8 mouse cellular contexts compared by ENCODE assay signal in genomic region chr5:3595693-3596398, GRCm38 (mm10). TPM values are rescaled to one million over a fixed set of nuclear protein-coding genes. Genes with fewer than 3 reads are reported as not detected.
A peak's percentile ranks its signal among the peaks of the same experiment; 100 is the strongest.
DNase-seq lines count a peak whose midpoint lies in the region; ATAC-seq and TF ChIP-seq lines count a peak whose summit lies in the region.

TSS of gene Pex1 (plus strand) at chr5:3596066.

- H3K9ac ChIP-seq in ES-Bruce4 (ENCODE audit: low read depth, poor library complexity, severe bottlenecking): peak within 1 kb of the TSS; percentile 54
- peak within 1 kb of the TSS; percentile 78 for H3K9ac ChIP-seq in forebrain, embryonic 13.5 days
- H3K9ac ChIP-seq in liver, postnatal 0 days (replicated peaks): peak within 1 kb of the TSS; percentile 78
- peak within 1 kb of the TSS; percentile 78 for H3K9ac ChIP-seq in neural tube, embryonic 14.5 days (replicated peaks; ENCODE audit: low read depth, low read length)

- no peaks in the 10 kb centered on the region for H3K27me3 ChIP-seq in ES-Bruce4 (ENCODE audit: control insufficient read depth, insufficient read depth, low read length, poor library complexity, severe bottlenecking)
- H3K27me3 ChIP-seq in forebrain, embryonic 13.5 days: no peaks in the 10 kb centered on the region
- no peaks in the 10 kb centered on the region for H3K27me3 ChIP-seq in liver, postnatal 0 days (ENCODE audit: insufficient read depth, low read length)
- H3K27me3 ChIP-seq in neural tube, embryonic 14.5 days (ENCODE audit: control insufficient read depth, insufficient read depth, low read length): no peaks in the 10 kb centered on the region

- under 1% methylated on average over 49 of the region's 50 CpGs for WGBS in forebrain, embryonic 13.5 days
- WGBS in large intestine, adult 2 months: under 1% methylated on average over 50 of the region's 50 CpGs
- under 1% methylated on average over 46 of the region's 50 CpGs for whole genome bisulfite sequencing in liver, postnatal 0 days (ENCODE audit: insufficient replicate concordance)
- under 1% methylated on average over 50 of the region's 50 CpGs for WGBS in neural tube, embryonic 14.5 days

- H3K4me1 ChIP-seq in ES-Bruce4 (ENCODE audit: control insufficient read depth, insufficient read depth, low read length): no peaks in the 10 kb centered on the region
- peaks cover 19% of the 10 kb centered on the region for H3K4me1 ChIP-seq in forebrain, embryonic 13.5 days
- peaks cover 13% of the 10 kb centered on the region for H3K4me1 ChIP-seq in liver, postnatal 0 days (ENCODE audit: insufficient read depth)
- peaks cover 9% of the 10 kb centered on the region; the same call in 1 of the 2 replicates for H3K4me1 ChIP-seq in neural tube, embryonic 14.5 days (ENCODE audit: control insufficient read depth, insufficient read depth, low read length)

- peak; percentile 97 for ATAC-seq in cerebellum, adult (ENCODE audit: insufficient number of reproducible peaks, low FRiP score, low TSS enrichment)
- ATAC-seq in forebrain, embryonic 13.5 days: peak; percentile 99
- ATAC-seq in liver, postnatal 0 days: peak; percentile 98
- ATAC-seq in neural tube, embryonic 14.5 days (ENCODE audit: low read depth): peak; percentile 98

- H3K27ac ChIP-seq in ES-Bruce4 (ENCODE audit: insufficient read depth, low read length): no peak within 1 kb of the TSS
- H3K27ac ChIP-seq in forebrain, embryonic 13.5 days: peak within 1 kb of the TSS; percentile 57
- peak within 1 kb of the TSS; percentile 84 for H3K27ac ChIP-seq in liver, postnatal 0 days (ENCODE audit: low read depth)
- peak within 1 kb of the TSS; percentile 80 for H3K27ac ChIP-seq in neural tube, embryonic 14.5 days (ENCODE audit: low read depth, low read length)

- peaks cover 6% of the 10 kb centered on the region; the same call in 1 of the 2 replicates for H3K36me3 ChIP-seq in ES-Bruce4 (ENCODE audit: control insufficient read depth, insufficient read depth, low read length, poor library complexity, severe bottlenecking)
- peaks cover 16% of the 10 kb centered on the region for H3K36me3 ChIP-seq in forebrain, embryonic 13.5 days (ENCODE audit: poor library complexity, severe bottlenecking)
- peaks cover 5% of the 10 kb centered on the region; the same call in 1 of the 2 replicates for H3K36me3 ChIP-seq in liver, postnatal 0 days (replicated peaks; ENCODE audit: insufficient read depth, low read length)
- peaks cover 6% of the 10 kb centered on the region for H3K36me3 ChIP-seq in neural tube, embryonic 14.5 days (ENCODE audit: control insufficient read depth, insufficient read depth, low read length)

- H3K4me2 ChIP-seq in forebrain, embryonic 13.5 days: peak within 1 kb of the TSS; percentile 79
- peak within 1 kb of the TSS; percentile 90 for H3K4me2 ChIP-seq in liver, postnatal 0 days (ENCODE audit: low read depth, low read length)
- H3K4me2 ChIP-seq in neural tube, embryonic 14.5 days (ENCODE audit: low read depth, low read length): peak within 1 kb of the TSS; percentile 80

- intact Hi-C loops in heart, postnatal 10 days (cut with DNase I): no loop called here

- no peaks in the 10 kb centered on the region for H3K9me3 ChIP-seq in ES-Bruce4 (replicated peaks; ENCODE audit: control insufficient read depth, insufficient read depth, low read length, poor library complexity, severe bottlenecking)
- no peaks in the 10 kb centered on the region for H3K9me3 ChIP-seq in forebrain, embryonic 13.5 days (replicated peaks)
- H3K9me3 ChIP-seq in liver, postnatal 0 days (ENCODE audit: low read length): no peaks in the 10 kb centered on the region
- H3K9me3 ChIP-seq in neural tube, embryonic 14.5 days (ENCODE audit: control insufficient read depth, low read length): no peaks in the 10 kb centered on the region

- peak; percentile 31 for TF ChIP-seq CTCF in ES-Bruce4 (IDR thresholded peaks at IDR 0.05; ENCODE audit: low read depth, low read length)
- peak; percentile 66 for TF ChIP-seq CTCF in liver, postnatal 0 days (IDR thresholded peaks at IDR 0.05; ENCODE audit: low read depth)

- peak; percentile 52; the same call in 1 of the 2 replicates for TF ChIP-seq EP300 in ES-Bruce4 (IDR thresholded peaks at IDR 0.05; ENCODE audit: insufficient read depth, low read depth, low read length)
- no peak for TF ChIP-seq EP300 in liver, postnatal 0 days (IDR thresholded peaks at IDR 0.05; ENCODE audit: low read depth)

- DNase-seq in heart, postnatal 10 days: peak; percentile 97 to 98
- DNase-seq in large intestine, adult 2 months (ENCODE audit: low read depth, low spot score): peak; percentile 94
- peak; percentile 95 for DNase-seq in liver, postnatal 0 days
- DNase-seq in testis, postnatal 10 days (ENCODE audit: low spot score): peak; percentile 95

- TF ChIP-seq POLR2A in ES-Bruce4 (IDR thresholded peaks at IDR 0.05; ENCODE audit: insufficient read depth, low read length): no peak

- H3K4me3 ChIP-seq in ES-Bruce4 (ENCODE audit: low read depth, low read length): peak within 1 kb of the TSS; percentile 93
- peak within 1 kb of the TSS; percentile 79 for H3K4me3 ChIP-seq in forebrain, embryonic 13.5 days
- peak within 1 kb of the TSS; percentile 88 for H3K4me3 ChIP-seq in liver, postnatal 0 days (ENCODE audit: low read depth, low read length)
- peak within 1 kb of the TSS; percentile 68 for H3K4me3 ChIP-seq in neural tube, embryonic 14.5 days (ENCODE audit: low read depth, low read length)

RNA-seq across cellular contexts. Expression of gene Pex1, which starts in this region (rescaled TPM):
- polyA plus RNA-seq in ES-Bruce4 (2011; ENCODE audit: insufficient read depth, insufficient read length, low read depth, missing spikeins): 23.4 and 23.7 TPM in 2 replicates
- 21.7 and 24.4 TPM in 2 replicates for polyA plus RNA-seq in forebrain, embryonic 13.5 days (2015; fragmentation: Nextera tagmentation; extraction: Ambion mirVana)
- total RNA-seq in heart, postnatal 10 days (2021): 10 to 100 TPM; 11.0 to 12.1 TPM
- 5.3 and 8.2 TPM in 2 replicates for polyA plus RNA-seq in large intestine, adult 2 months (2012; rRNA removed)
- 8.1 and 11.3 TPM in 2 replicates for polyA plus RNA-seq in liver, postnatal 0 days (2015; fragmentation: Nextera tagmentation; extraction: Ambion mirVana)
- 23.5 and 25.5 TPM in 2 replicates for polyA plus RNA-seq in neural tube, embryonic 14.5 days (2014; fragmentation: Nextera tagmentation; extraction: Ambion mirVana)
